Mouse (Mus musculus): ENCODE measurements around the gene Zfp746. TPM values are rescaled to one million over a fixed set of nuclear protein-coding genes. Genes with fewer than 3 reads are reported as not detected.
"Not testable (repeated sequence)": the region's sequence is repeated elsewhere in the genome, so short reads cannot be mapped to it uniquely, and the experiment has no call there.

Gene Zfp746
- 23.6 and 25.1 TPM in 2 replicates for polyA plus RNA-seq (2012; rRNA removed)

- Histone ChIP-seq H3K4me1 (ENCODE audit: control insufficient read depth, insufficient read depth, low read length) (peaks cover 12% of the 10 kb centered on the region), H3K4me3 (replicated peaks; ENCODE audit: extremely low read depth, low read depth, low read length) (peak within 1 kb of the TSS; percentile 63)
- DNase-seq: peak; percentile 95
- WGBS: 2% methylated on average over 53 of the region's 53 CpGs
- TF ChIP-seq POLR2A (IDR thresholded peaks at IDR 0.05; ENCODE audit: borderline replicate concordance, extremely low read depth, low read depth, low read length) (peak; percentile 69; the same call in 1 of the 2 replicates), CTCF (IDR thresholded peaks at IDR 0.05; ENCODE audit: insufficient read depth, low read length) (peak; percentile 44; the same call in 1 of the 2 replicates)
Observed at GRCm38 (mm10) chr6:48086471-48086878, at the start of gene Zfp746. Gene Zfp746 (minus strand): TSS chr6:48086593.

GRCm38 (mm10) chr6:48121092-48121491 is 34.7 kb upstream of the Zfp746 start:
- not testable (repeated sequence) for H3K4me3 ChIP-seq (replicated peaks; ENCODE audit: extremely low read depth, low read depth, low read length); DNase-seq; H3K4me1 ChIP-seq (ENCODE audit: control insufficient read depth, insufficient read depth, low read length)
- 82% methylated on average over 4 of the region's 4 CpGs for WGBS

- 58% methylated on average over 3 of the region's 3 CpGs for WGBS
- H3K4me3 ChIP-seq (replicated peaks; ENCODE audit: extremely low read depth, low read depth, low read length): no peak overlapping the region
- TF ChIP-seq CTCF (IDR thresholded peaks at IDR 0.05; ENCODE audit: insufficient read depth, low read length) (no peak), POLR2A (IDR thresholded peaks at IDR 0.05; ENCODE audit: borderline replicate concordance, extremely low read depth, low read depth, low read length) (no peak)
- DNase-seq: no peak
- no peaks in the 10 kb centered on the region for H3K4me1 ChIP-seq (ENCODE audit: control insufficient read depth, insufficient read depth, low read length)
Observed at GRCm38 (mm10) chr6:48116036-48116435, 29.6 kb upstream of the Zfp746 start.

GRCm38 (mm10) chr6:48086957-48087715 is 743 bp upstream of the Zfp746 start:
- no peak for DNase-seq
- no peak overlapping the region for H3K4me3 ChIP-seq (replicated peaks; ENCODE audit: extremely low read depth, low read depth, low read length)
- peaks cover 12% of the 10 kb centered on the region for H3K4me1 ChIP-seq (ENCODE audit: control insufficient read depth, insufficient read depth, low read length)
- WGBS: 39% methylated on average over 14 of the region's 14 CpGs
- TF ChIP-seq CTCF (IDR thresholded peaks at IDR 0.05; ENCODE audit: insufficient read depth, low read length) (no peak), POLR2A (IDR thresholded peaks at IDR 0.05; ENCODE audit: borderline replicate concordance, extremely low read depth, low read depth, low read length) (no peak)

GRCm38 (mm10) chr6:48085521-48086404 is 630 bp downstream of the Zfp746 start:
- WGBS: 3% methylated on average over 71 of the region's 72 CpGs
- Histone ChIP-seq H3K4me1 (ENCODE audit: control insufficient read depth, insufficient read depth, low read length) (peaks cover 12% of the 10 kb centered on the region), H3K4me3 (replicated peaks; ENCODE audit: extremely low read depth, low read depth, low read length) (peak overlapping the region; percentile 63)
- peak; percentile 76 for DNase-seq
- TF ChIP-seq CTCF (IDR thresholded peaks at IDR 0.05; ENCODE audit: insufficient read depth, low read length): no peak
- no peak for TF ChIP-seq POLR2A (IDR thresholded peaks at IDR 0.05; ENCODE audit: borderline replicate concordance, extremely low read depth, low read depth, low read length)

- WGBS: 52% methylated on average over 6 of the region's 6 CpGs
- no peak for TF ChIP-seq CTCF (IDR thresholded peaks at IDR 0.05; ENCODE audit: insufficient read depth, low read length)
- TF ChIP-seq POLR2A (IDR thresholded peaks at IDR 0.05; ENCODE audit: borderline replicate concordance, extremely low read depth, low read depth, low read length): no peak
- peaks cover 12% of the 10 kb centered on the region for H3K4me1 ChIP-seq (ENCODE audit: control insufficient read depth, insufficient read depth, low read length)
- DNase-seq: no peak
- H3K4me3 ChIP-seq (replicated peaks; ENCODE audit: extremely low read depth, low read depth, low read length): no peak overlapping the region
Observed at GRCm38 (mm10) chr6:48083733-48084191, 2.6 kb downstream of the Zfp746 start.

GRCm38 (mm10) chr6:48081952-48082351 is 4.4 kb downstream of the Zfp746 start:
- H3K4me3 ChIP-seq (replicated peaks; ENCODE audit: extremely low read depth, low read depth, low read length): no peak overlapping the region
- no peak for DNase-seq
- no peak for TF ChIP-seq CTCF (IDR thresholded peaks at IDR 0.05; ENCODE audit: insufficient read depth, low read length)
- TF ChIP-seq POLR2A (IDR thresholded peaks at IDR 0.05; ENCODE audit: borderline replicate concordance, extremely low read depth, low read depth, low read length): no peak
- H3K4me1 ChIP-seq (ENCODE audit: control insufficient read depth, insufficient read depth, low read length): peaks cover 12% of the 10 kb centered on the region
- 99% methylated on average over 3 of the region's 3 CpGs for WGBS

- DNase-seq: no peak
- Histone ChIP-seq H3K4me3 (replicated peaks; ENCODE audit: extremely low read depth, low read depth, low read length) (no peak overlapping the region), H3K4me1 (ENCODE audit: control insufficient read depth, insufficient read depth, low read length) (peaks cover 12% of the 10 kb centered on the region)
- WGBS: 93% methylated on average over 5 of the region's 5 CpGs
- TF ChIP-seq CTCF (IDR thresholded peaks at IDR 0.05; ENCODE audit: insufficient read depth, low read length) (no peak), POLR2A (IDR thresholded peaks at IDR 0.05; ENCODE audit: borderline replicate concordance, extremely low read depth, low read depth, low read length) (no peak)
Observed at GRCm38 (mm10) chr6:48081021-48081420, 5.4 kb downstream of the Zfp746 start.

- WGBS: 43% methylated on average over 5 of the region's 5 CpGs
- Histone ChIP-seq H3K4me1 (ENCODE audit: control insufficient read depth, insufficient read depth, low read length) (peaks cover 3% of the 10 kb centered on the region; the same call in 1 of the 2 replicates), H3K4me3 (replicated peaks; ENCODE audit: extremely low read depth, low read depth, low read length) (no peak overlapping the region)
- DNase-seq: no peak
- no peak for TF ChIP-seq CTCF (IDR thresholded peaks at IDR 0.05; ENCODE audit: insufficient read depth, low read length)
- TF ChIP-seq POLR2A (IDR thresholded peaks at IDR 0.05; ENCODE audit: borderline replicate concordance, extremely low read depth, low read depth, low read length): no peak
Observed at GRCm38 (mm10) chr6:48073316-48073715, 13.1 kb downstream of the Zfp746 start.

Data from lung, adult 2 months (tissue).